Mouse (Mus musculus) myocyte (in vitro differentiated cells): ENCODE measurements around the gene Kri1.

Source experiments
- CEBPB ChIP-seq: IDR thresholded peaks from 2 replicates; pipeline ENCODE4 v1.6.1; 2011; ENCODE audit warnings: mild to moderate bottlenecking, moderate library complexity; ENCODE audit not compliant: poor library complexity, insufficient read depth, severe bottlenecking
- E2F4 ChIP-seq: IDR thresholded peaks from one replicate; pipeline ENCODE4 v1.6.1; 2011; ENCODE audit warnings: mild to moderate bottlenecking, control low read depth, moderate library complexity; ENCODE audit not compliant: insufficient read depth
- MAX ChIP-seq: IDR thresholded peaks from one replicate; pipeline ENCODE4 v1.6.1; 2011; ENCODE audit warnings: low read depth, mild to moderate bottlenecking, control low read depth
- MYOD1 ChIP-seq, 3 experiments: IDR thresholded peaks; one replicate each; pipeline ENCODE4 v1.6.1; 2011; ENCODE audit warnings: control low read depth in 2 of 3, low read depth in 2 of 3, mild to moderate bottlenecking in 2 of 3, moderate library complexity in 1 of 3; ENCODE audit not compliant: insufficient read length in 2 of 3, control insufficient read depth in 1 of 3
- MYOG ChIP-seq, 3 experiments: IDR thresholded peaks; one replicate each; pipeline ENCODE4 v1.6.1; 2011; ENCODE audit warnings: control low read depth in 2 of 3, low read depth in 2 of 3, mild to moderate bottlenecking in 2 of 3; ENCODE audit not compliant: insufficient read length in 2 of 3, control insufficient read depth in 1 of 3, insufficient read depth in 1 of 3
- POLR2A ChIP-seq: IDR thresholded peaks from one replicate; pipeline ENCODE4 v1.6.1; 2011; ENCODE audit warnings: low read depth, mild to moderate bottlenecking, control low read depth, moderate library complexity; ENCODE audit not compliant: insufficient read length
- POLR2AphosphoS2 ChIP-seq: IDR thresholded peaks from one replicate; pipeline ENCODE4 v1.6.1; 2011; ENCODE audit warnings: low read depth, control low read depth; ENCODE audit not compliant: insufficient read length
- SRF ChIP-seq: IDR thresholded peaks from one replicate; pipeline ENCODE4 v1.6.1; 2011; ENCODE audit warnings: low read depth; ENCODE audit not compliant: control insufficient read depth, insufficient read length
- TCF12 ChIP-seq: IDR thresholded peaks from one replicate; pipeline ENCODE4 v1.6.1; 2011; ENCODE audit warnings: mild to moderate bottlenecking, control low read depth; ENCODE audit not compliant: poor library complexity, insufficient read depth, severe bottlenecking
- TCF3 ChIP-seq: IDR thresholded peaks from one replicate; pipeline ENCODE4 v1.6.1; 2011; ENCODE audit warnings: low read depth, control low read depth; ENCODE audit not compliant: insufficient read length
- USF1 ChIP-seq: IDR thresholded peaks from one replicate; pipeline ENCODE4 v1.6.1; 2011; ENCODE audit warnings: low read depth, mild to moderate bottlenecking, control low read depth, moderate library complexity

- TF ChIP-seq USF1: no peak
- TF ChIP-seq POLR2A: no peak
- no peak for TF ChIP-seq E2F4
- no peak for TF ChIP-seq MAX
- no peak for TF ChIP-seq TCF12
- no peak for TF ChIP-seq SRF
- no peak for TF ChIP-seq CEBPB
- no peak for TF ChIP-seq MYOG (IDR thresholded peaks at IDR 0.05; ENCODE audit: control insufficient read depth in 1 of 3, insufficient read depth in 1 of 3, insufficient read length in 2 of 3, low read depth in 2 of 3)
- no peak for TF ChIP-seq MYOD1 (IDR thresholded peaks at IDR 0.05; ENCODE audit: control insufficient read depth in 1 of 3, insufficient read length in 2 of 3, low read depth in 2 of 3)
- no peak for TF ChIP-seq TCF3
- no peak for TF ChIP-seq POLR2AphosphoS2
Observed at GRCm38 (mm10) chr9:21232867-21233266, 54.9 kb downstream of the Kri1 start.
